Mouse (Mus musculus) c-Kit-positive CD71-positive TER-119-positive erythroid progenitor cells, embryonic 14.5 days (primary cell): ENCODE data around the gene Ankrd35.
"Not testable (repeated sequence)": the region's sequence is repeated elsewhere in the genome, so short reads cannot be mapped to it uniquely, and the experiment has no call there.

Experiments used
- DNase-seq: peaks from one replicate; pipeline ENCODE4 v3.0.0-alpha.2; 2013; ENCODE audit warnings: low spot score

Ankrd35 gene

DNA sequence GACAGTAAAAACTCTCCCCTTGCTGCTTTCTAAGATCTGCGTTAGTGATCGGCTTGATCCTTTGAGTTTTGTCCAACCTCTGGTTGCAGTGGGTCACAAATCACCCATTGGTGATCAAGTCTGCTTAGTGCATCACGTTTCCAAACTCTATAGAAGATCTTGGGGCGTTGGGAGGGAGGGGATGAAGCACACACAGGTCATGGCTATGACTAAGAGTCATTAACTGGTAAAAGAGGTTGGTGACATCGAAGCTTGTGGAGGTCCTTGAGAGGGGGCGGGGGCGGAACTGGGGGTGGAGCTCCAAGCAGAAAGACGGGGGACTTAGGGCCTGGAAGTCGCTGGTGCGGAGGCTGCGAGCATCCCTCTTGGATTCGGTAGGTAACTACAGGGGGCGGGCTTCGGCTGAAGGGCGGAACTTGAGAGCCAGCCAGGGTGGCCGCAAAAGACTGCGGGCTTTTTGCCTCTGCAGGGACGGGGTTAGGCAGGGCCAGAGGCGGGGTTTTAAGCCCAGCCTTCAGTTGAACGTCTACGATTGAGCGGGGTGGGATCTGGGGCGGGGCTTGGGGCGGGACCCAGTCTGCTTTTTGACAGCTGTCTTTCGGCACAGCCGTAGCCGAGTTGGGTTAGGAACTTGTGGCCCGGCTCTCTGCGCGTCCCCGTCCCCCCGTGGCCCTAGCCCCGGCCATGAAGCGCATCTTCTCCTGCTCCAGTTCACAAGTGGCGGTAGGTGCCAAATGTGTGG, at the start of gene Ankrd35:
Gene Ankrd35, plus strand, starts transcription at position 405 of the 742 bp plus-strand sequence.
- peak; percentile 73 for DNase-seq

GRCm38 (mm10) chr3:96623201-96623600, 46.7 kb upstream of the Ankrd35 start:
- no peak for DNase-seq

DNA sequence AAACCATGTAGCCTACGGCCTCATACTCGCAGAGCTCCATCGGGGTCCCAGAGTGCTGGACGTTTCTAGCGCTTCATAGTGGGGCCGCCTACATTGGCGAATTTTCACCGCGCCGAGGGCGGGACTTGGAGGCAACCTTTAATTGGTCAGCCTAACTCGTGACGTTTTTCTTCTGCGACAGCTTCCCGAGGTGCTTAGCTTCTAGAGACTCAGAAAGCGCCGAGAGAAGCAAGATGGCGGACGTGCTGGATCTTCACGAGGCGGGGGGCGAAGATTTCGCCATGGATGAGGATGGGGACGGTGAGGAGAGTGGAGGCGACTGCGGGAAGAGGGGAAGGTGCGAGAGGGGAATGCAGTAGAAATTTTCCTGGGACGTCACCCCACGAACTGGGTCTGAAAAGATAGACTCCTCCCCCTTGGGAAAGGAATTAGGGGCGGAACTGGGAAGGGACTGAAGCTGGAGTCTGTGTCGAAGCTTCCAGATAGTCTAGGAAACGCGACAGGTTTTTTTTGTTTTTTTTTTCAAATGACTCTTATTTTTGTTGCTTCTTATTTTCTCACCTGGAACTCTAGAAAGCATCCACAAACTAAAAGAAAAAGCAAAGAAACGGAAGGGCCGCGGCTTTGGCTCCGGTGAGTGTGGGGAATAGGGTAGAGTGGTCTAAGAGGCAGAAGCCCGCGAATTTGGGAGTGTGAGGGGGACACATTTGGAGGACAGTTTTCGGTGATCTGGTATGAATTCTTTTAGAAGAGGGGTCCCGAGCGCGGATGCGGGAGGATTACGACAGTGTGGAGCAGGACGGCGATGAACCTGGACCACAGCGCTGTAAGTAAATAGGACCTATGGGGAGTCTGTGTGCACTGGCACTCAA, 40.0 kb upstream of the Ankrd35 start, which contains the start of gene Rbm8a:
Gene Rbm8a, plus strand, starts transcription at position 205 of the 872 bp plus-strand sequence.
- DNase-seq, result peak; percentile 99

DNA sequence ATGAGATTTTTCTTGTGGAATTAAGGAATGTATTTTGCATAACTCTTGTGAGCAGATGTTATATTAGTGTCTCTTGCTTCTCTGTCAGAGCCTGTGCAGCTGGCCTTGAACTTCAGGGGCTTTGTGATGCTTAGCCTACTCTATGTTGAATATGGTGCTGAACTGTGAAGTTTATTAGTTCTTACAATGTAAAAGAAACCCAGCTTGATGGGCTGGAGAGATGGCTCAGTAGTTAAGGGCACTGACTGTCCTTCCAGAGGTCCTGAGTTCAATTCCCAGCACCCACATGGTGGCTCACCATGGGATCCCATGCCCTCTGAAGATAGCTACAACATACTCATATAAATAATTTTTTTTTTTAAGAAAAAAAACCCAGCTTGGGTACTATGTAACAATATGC, 37.9 kb upstream of the Ankrd35 start:
- no peak for DNase-seq

DNA sequence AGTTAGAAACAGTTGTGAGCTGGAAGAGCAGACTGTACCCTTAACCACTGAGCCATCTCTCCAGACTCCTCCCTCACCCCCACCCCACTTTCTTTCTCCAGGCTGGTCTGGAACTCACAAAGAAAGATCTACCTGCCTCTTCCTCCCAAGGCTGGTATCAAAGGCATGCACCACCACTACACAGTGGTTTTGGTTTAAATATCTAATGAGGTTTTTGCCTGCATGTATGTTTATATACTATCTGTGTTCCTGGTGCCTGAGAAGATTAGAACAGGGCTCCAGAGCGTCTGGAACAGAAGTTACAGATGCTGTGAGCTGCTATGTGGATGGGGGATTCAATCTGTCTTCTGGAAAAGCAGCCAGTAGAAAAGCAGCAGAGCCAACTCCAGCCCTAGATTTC, 35.9 kb upstream of the Ankrd35 start:
- no peak for DNase-seq

DNA sequence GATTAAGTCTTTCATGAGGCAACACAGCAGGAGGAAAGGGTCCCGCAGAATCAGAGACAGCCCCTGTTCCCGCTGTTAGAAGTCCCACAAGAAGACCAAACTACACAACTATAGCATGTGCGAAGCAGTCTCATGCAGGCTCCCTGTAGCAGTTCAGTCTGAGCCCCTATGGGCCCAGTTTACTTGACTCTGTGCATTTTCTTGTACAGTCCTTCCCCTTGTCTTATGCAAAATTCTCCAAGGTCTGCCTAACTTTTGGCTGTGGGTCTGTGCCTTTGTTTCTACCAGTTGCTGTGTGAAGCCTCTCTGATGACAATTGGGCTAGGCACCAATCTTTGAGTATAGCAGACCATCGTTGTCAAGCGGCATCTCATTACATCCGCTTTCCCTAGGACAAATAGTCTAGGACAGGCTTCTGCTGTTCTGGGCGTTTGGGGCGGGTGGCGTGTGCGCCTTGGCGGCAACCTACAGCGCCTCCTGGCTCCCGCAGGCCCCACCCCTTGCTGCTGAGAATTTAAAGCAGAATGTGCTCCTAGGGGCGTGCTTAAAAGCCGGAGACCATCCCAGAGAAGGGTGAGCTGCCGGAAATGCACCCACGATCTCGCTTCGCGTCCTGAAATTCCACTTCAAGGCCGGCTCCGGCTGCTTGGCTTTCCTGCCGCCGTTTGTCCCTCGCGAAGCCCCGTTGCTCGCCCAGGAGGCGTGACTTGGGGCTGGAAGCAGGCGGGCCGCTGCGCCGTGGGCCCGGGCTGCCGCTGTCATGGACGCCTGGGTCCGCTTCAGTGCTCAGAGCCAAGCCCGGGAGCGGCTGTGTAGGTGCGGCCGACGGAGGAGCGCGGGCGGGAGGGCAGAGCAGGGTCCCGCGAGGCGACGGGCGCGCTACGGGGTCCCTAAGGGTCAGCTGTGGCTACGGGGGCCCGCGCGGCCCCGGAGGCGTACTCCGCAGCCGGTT, 34.7 kb upstream of the Ankrd35 start, which contains the start of the genes Pex11b and Gm42957:
Gene Pex11b, plus strand, starts transcription at position 449 of the 952 bp plus-strand sequence.
Gene Gm42957, plus strand, starts transcription at position 547 of the 952 bp plus-strand sequence.
- DNase-seq, result peak; percentile 80

DNA sequence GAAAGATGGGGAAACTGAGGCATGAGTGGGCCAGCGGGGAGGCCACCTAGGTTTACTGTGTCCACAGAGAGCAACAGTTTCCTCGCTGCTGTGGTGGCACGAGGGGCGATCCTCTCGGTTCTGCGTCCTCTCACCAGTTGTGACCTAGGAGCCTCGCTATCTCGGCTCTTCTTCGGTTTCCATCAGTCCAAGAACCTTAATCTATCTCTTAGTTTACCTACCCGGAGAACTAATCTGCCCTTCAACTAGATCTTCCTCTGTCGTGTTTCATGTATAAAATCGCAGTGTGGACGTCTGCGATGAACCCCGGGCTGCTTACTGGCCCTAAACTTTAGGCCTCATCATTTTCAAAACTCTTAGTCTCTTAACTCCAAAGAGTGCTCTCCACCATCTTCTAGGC, 34.0 kb upstream of the Ankrd35 start:
- DNase-seq, result peak; percentile 28

DNA sequence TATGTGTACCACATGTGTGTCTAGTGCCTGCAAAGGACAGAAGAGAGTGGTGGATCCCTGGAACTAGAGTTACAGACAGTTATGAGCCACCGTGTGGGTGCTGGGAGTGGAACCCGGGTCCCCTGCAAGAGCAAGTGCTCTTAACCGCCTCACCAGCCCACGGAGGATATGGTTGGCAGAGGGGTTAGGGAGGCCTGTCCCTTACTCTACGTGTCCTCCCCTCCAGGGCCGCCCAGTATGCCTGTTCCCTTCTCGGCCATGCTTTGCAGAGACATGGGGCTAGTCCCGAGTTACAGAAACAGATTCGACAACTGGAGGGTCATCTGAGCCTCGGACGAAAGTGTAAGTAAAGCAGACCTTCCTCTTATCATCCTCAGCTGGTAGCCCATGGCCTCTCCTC, 33.5 kb upstream of the Ankrd35 start:
- no peak for DNase-seq

DNA sequence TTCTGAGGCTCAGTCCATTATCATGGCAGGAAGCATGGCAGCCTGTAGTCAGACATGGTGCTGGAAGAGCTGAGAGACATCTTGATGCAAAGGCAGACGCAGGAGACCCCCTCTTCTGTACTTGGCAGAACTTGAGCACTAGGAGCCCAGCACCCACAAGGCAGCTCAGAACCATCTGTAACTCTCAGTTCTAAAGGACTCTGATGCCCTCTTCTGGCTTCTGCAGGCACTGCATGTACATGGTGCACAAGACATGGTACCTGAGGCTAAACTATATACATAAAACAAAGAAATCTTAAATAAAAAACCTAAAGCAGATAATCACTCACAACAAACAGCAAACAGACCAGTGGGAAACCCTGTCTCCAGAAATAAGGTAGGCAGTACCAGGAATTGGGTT, 30.7 kb upstream of the Ankrd35 start:
- peak; percentile 68 for DNase-seq

DNA sequence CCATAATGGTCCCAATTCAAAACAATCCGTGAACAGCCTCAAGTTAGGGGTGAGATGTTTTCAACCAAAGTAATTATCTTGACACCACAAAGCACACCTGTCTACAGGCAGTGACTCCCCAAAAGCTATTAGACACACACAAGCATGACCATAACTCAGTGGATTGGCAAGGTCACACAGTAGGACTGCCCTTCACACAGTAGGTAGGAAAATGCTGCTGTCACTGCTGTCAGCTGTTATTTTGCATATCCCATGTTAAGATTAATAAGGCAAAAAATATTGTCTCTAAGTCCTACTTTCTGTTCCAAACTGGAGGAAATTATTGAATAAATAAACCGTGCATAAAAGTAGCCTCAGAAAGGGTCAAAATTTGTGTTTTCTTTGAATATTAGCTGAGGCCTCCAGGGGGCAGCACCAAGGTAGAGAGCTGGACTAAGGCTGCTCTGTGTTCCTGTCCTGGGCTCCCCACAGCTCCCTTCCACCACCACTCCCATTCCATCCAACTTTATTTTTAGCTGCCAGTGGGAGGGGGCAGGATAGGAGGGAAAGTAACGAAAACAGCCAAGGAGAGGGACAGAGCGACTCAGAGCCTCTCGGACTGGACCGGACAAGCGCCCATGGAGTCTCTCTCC, 24.8 kb upstream of the Ankrd35 start, which contains the start of gene Itga10:
Gene Itga10, plus strand, starts transcription at position 567 of the 632 bp plus-strand sequence.
- peak; percentile 22 for DNase-seq

- no peak for DNase-seq
These were observed 22.6 kb upstream of the Ankrd35 start for GRCm38 (mm10) chr3:96647365-96647764.

GRCm38 (mm10) chr3:96660901-96661300, 9.0 kb upstream of the Ankrd35 start:
- DNase-seq, result no peak

GRCm38 (mm10) chr3:96662731-96663316, 7.1 kb upstream of the Ankrd35 start:
- DNase-seq, result no peak

GRCm38 (mm10) chr3:96663432-96664239, 6.3 kb upstream of the Ankrd35 start:
- peak; percentile 62 for DNase-seq

- DNase-seq, result not testable (repeated sequence)
These were observed 4.1 kb upstream of the Ankrd35 start for GRCm38 (mm10) chr3:96665732-96666363.

GRCm38 (mm10) chr3:96666916-96667315, 3.0 kb upstream of the Ankrd35 start:
- DNase-seq, result no peak

DNA sequence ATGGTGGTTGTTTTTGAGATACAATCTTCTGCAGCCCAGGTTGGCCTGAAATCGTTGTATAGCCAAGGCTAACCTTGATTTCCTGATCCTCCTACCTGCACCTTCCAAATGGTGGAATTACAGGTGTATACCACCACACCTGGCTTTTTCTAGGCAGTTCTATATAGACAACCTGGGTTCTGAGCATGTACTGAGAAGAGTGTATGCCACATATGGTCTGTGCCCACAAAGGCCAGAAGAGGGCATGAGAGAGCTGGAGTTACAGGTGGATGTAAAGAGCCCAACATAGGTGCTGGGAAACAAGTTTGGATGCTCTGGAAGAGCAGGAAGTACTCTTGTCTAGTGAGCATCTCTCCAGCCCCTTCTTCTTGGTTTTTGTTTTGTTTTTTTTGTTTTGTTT, 2.6 kb upstream of the Ankrd35 start:
- DNase-seq, result no peak

DNA sequence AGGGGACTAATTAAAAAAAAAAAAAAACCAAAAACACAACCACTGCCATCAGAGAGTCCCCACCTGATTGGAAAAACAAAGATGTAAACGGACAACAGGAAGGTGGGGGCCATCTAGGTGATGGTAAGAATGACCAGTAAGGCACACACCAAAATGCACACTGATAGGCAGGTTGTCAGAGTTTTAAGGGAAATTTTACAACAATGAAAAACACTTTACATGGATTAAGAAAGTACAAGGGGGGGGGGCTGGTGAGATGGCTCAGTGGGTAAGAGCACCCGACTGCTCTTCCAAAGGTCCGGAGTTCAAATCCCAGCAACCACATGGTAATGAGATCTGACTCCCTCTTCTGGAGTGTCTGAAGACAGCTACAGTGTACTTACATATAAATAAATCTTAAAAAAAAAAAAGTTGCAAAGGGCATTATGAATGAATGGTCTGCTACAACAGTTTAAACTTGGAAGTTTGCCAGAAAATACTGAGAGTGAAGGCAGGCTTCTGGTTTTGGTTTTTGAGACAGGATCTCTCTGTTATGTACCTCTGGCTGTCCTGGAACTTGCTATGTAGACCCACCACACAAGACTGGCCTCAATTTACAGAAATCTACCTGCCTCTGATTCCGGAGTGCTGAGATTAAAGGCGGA, 1.4 kb upstream of the Ankrd35 start:
- DNase-seq, result no peak

DNA sequence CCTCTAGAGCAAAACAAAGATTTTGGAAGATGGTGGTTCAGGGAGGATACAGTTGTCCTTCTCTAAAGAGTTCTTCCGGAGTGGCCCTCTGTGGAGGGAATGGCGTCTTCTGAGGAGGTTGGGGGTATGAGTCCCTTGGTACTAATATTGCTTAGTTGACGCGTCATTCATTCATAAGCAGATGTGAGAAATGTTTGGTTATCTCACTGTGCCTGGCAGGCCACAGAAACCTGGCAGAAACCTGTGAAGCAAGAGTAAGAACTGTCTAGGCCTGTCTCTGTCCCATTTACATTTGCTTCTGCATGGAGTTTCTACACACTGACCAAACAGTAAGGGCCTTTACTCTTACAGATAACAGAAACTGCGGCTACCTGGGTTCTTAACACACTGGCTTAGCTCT, 1.6 kb downstream of the Ankrd35 start:
- no peak for DNase-seq
